Mouse (Mus musculus) heart, adult 11 months (tissue): ENCODE data around the gene Arhgef2.

Source experiments
- DNase-seq: peaks from one replicate; pipeline ENCODE4 v3.0.0; 2022

Gene Arhgef2

DNA sequence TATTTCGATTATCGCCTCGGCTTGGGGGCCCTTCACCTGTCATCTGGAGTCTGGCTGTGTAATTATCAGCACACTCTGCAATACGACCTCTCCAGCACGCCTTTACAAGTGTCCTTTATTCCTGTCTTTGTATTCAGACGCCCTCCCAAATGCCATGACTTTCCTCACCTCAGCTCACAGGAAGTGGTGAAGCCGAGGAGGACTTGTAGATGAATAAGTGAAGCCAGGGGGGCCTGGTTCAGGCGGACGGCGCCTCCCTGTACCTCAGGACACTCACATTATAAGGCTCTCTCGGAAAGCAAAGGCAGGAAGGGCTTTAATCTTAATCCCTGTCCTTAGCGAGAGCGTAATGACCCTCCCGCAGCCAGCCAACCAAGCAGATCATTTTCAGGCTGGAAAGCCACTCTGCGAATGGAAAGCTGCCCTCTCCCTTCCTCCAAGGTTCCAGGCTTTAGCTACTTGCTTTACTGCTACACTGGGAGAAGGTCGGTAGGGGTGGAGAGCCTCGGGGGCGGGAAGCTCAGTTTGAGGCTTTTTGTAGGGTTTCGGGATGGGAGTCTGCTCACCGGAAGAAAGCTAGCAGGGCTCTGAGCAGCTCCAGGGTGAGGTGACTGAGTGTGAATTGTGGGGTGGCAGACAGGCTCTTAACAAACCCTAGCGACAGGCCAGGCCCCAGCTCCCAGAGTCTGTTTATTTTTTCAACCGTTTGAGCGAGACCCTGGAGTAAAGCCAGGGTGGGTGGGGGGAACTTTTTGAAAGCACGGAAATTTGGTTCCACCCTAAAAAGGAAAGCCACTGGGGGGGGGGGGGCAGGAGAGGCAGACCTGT is 16.6 kb downstream of the Arhgef2 start:
- peak; percentile 97 for DNase-seq

DNA sequence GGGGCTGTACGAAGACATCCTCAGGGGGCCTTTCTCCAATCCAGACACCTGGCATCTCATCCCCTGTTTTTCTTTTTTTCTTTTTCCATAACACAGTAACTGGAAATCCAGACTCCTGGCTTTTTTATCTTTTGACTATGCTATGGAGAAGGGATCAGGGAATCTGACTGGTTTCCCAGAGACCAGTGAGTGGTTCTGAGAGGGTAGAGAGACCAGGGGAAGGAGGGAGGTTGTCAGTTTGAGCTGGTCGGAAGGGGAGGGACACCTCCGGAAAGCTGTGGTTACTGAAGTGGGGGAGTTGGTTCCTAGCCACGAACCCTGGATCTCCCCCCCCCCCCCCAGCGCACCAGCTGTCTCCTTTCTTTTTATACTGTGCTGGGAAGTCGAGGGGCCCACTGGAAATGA is 17.2 kb downstream of the Arhgef2 start:
- DNase-seq = peak; percentile 98

DNA sequence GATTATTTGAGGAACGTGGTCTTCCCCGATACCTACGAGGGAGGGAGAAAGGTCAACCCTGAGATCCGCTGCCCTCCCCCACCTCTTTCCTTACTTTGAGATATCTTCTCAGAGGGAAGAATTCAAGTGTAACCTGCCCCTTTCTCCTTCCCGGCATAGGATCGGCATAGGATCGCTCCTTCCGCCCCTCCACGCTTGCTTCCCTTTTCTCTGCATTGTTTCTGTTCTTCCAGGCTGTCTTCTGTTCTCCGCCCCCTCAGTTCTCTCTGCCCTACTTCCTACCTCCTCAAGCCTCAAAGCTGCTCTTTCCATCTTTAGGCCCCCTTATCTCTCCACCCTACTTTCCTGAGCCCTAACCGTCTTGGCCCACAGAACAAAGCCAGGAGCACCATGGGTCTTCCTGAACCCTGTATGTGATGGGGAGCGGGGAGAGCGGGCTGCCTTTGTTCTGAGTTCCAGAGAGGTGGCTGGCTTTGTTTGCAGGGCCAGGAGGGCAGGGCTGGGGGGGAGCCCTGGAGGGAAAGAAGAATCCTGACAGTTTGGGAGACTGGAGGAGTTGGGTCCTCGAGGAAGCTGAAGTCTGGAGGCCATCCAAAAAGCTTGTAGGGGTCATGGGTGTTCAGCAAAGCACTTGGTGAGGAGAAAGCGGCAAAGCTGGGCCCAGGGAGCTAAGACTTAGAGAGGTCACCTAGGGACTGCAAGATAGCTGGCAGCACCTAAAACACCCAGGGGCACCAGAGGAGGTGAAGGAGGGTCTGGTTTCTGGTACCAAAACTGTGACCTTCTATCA is 17.8 kb downstream of the Arhgef2 start:
- peak; percentile 96 for DNase-seq

GRCm38 (mm10) chr3:88624324-88624723 is 18.6 kb downstream of the Arhgef2 start:
- peak; percentile 94 for DNase-seq

DNA sequence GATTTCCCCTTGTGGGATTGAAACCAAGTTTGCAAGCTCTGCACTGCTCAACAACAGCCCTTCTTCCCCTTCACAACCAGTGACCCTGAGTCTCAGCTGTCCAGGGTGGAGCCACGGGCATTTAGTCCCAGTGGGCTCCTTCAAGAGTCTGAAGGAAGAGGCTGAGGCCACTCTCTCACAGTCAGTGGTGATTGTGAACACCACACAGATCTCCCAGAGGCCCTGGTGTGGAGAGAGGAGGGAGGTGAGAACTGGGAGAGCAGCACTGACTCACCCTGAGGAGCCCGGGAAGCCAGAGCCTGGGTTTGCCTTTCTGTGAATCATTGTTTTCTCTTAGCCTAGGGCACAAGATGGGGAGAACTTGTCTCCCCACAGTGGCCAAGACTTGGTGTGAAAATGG is 19.2 kb downstream of the Arhgef2 start:
- peak; percentile 98 for DNase-seq

DNA sequence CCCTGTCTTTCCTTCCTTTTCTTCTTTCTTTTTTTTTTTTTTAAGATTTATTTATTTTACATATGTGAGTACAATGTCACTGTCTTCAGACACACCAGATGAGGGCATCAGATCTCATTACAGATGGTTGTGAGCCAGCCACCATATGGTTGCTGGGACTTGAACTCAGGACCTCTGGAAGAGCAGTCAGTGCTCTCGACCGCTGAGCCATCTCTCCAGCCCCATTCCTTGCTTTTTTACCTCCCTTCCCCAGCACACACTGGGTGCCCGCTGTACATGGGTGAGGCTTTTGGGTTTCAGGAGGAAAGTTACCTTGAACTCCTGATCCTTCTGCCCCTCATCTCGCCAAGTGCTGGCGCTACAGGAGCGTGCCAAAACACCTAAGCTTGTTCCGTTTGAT is 19.8 kb downstream of the Arhgef2 start:
- peak; percentile 91 for DNase-seq

GRCm38 (mm10) chr3:88626316-88626715 is 20.6 kb downstream of the Arhgef2 start:
- DNase-seq = peak; percentile 94

- peak; percentile 92 for DNase-seq
These were observed 21.3 kb downstream of the Arhgef2 start for GRCm38 (mm10) chr3:88627114-88627513.

- peak; percentile 97 for DNase-seq
These were observed 21.8 kb downstream of the Arhgef2 start for GRCm38 (mm10) chr3:88627535-88627934.

- peak; percentile 89 for DNase-seq
These were observed 23.0 kb downstream of the Arhgef2 start for GRCm38 (mm10) chr3:88628766-88629165.

DNA sequence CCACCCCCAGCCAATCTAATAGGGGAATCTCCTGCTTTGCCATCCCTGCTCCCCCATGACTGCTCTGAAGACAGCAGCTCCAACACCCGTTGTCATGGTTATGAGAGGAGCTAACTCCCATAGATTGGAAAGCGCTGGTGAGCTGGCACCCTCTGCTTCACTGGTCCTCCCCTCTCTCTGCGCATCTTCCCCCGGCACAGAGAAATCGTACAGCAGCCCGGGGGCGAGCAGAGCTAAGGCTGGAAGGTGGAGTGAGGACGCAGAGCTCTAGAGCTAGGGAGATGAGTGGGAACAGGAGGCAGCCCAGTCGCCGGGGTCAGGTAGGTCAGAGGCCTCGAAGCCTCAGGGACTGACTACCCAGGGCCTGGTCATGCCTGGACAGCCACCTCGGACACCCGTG is 23.5 kb downstream of the Arhgef2 start:
- DNase-seq = peak; percentile 91

- DNase-seq = no peak
These were observed 24.3 kb downstream of the Arhgef2 start for GRCm38 (mm10) chr3:88630018-88630417.

- DNase-seq = peak; percentile 98
These were observed 25.1 kb downstream of the Arhgef2 start for GRCm38 (mm10) chr3:88630849-88631341.

DNA sequence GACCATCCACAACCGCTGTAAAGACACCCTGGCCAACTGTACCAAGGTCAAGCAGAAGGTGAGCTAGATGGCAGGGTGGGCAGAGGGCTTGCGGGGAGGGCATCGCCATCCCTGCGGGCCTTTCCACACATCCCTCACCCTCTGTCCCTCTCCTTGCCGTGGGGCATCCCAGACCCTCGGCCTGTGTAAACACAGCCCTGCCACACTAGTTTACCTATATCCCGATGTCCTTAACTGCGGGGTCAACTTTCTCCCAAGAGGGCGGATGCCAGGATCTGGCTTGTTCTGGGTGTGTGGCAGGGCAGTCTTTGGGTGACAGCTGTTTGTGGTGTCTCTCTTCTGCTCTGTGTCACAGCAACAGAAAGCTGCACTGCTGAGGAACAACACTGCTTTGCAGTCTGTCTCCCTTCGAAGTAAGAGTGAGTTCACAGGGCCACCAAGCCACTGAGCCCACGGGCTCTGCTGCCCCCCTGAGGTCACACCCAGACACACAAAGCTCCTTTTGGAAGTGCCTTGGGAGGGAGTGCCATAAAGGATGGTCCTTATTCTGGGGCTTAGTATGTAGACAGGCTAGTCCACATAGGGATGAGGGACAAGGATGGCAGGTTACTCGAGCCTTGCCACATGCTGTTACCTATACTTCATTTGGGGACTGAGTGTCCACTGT is 26.3 kb downstream of the Arhgef2 start:
- DNase-seq = peak; percentile 94

DNA sequence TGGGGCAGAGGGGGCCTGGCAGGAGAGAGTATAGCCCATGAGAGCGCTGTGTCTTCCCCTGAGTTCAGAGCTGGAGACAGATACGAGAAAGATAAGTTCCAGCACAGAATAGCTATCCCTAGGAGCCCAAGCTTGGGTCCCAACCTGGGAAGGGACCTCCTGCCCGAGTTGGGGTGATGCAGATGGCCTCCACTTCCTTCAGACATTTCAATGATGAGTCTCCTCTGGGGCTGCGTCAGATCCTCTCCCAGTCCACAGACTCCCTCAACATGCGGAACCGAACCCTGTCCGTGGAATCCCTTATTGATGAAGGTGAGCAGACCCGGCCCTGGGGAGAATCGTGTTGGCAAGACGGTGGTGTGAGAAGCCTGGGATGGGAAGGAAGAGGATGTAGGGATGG is 27.3 kb downstream of the Arhgef2 start:
- DNase-seq = peak; percentile 90

DNA sequence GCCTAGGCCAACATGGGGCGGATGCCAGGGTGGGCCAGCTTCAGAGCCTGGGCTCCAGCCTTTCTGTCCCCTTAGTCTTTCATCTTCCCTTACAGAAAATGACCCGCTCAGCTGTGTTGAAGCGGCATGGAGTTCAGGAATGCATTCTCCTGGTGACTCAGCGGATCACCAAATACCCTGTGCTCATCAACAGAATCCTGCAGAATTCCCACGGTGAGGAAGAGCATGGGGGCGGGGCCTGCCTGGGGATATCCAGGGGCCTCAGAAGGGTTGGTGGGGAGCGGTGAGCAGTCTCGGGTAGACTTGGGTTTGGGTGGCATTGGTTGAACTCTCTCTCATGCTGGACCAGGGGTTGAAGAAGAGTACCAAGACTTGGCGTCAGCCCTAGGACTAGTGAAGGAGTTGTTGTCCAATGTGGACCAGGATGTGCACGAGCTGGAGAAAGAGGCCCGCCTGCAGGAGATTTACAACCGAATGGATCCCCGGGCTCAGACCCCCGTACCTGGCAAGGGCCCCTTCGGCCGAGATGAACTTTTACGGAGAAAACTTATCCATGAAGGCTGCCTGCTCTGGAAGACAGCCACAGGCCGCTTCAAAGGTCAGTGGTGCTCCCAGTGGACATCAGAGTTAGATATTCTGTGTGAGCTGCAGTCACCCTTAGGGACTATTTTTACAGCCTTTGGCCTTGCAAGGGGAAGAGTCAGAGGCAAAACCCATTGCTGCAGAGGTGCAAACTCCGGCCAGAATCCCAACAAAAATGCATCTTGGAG is 29.9 kb downstream of the Arhgef2 start:
- peak; percentile 92 for DNase-seq

DNA sequence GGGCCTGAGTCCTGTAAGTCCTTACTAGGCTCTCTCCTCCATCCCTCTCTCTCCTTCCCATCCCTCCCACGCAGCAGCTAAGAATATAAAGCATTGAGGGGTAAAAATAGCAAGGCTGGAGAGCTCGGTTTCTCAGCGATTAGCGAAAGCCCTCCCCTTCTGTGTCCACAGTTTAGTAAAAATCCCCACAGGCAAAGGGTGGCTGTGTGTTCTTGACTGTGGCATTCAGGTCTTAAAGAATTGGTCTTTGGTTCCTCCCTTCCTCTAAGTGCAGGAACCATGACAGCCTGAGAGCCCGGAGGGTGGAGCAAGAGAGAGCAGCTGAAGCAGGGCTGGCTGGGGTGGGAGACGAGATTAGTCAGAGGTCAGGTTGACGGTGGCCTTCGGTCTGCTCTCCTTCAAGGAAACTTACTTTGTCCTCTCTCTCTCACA is 30.8 kb downstream of the Arhgef2 start:
- peak; percentile 87 for DNase-seq

DNA sequence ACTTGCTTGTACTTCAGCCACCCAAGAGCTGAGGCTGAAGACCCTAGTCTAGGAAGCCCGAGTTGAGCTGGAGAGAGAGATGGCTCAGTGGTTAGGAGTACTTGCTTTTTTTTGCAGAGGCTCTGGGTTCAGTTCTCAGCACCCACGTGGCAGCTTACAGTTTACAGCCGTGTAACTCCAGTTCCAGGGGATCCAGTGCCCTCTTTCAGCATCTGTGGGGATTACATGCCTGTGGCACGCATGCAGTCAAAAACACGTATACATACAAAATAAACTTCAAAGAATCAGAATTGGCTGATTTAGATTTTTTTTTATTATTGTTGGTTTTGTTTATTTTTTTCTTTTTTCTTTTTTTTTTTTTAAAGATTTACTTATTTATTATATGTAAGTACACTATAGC is 31.4 kb downstream of the Arhgef2 start:
- DNase-seq = no peak

- DNase-seq = peak; percentile 87
These were observed 33.5 kb downstream of the Arhgef2 start for GRCm38 (mm10) chr3:88639239-88639638.

GRCm38 (mm10) chr3:88640676-88641075 is 34.9 kb downstream of the Arhgef2 start:
- peak; percentile 91 for DNase-seq

DNA sequence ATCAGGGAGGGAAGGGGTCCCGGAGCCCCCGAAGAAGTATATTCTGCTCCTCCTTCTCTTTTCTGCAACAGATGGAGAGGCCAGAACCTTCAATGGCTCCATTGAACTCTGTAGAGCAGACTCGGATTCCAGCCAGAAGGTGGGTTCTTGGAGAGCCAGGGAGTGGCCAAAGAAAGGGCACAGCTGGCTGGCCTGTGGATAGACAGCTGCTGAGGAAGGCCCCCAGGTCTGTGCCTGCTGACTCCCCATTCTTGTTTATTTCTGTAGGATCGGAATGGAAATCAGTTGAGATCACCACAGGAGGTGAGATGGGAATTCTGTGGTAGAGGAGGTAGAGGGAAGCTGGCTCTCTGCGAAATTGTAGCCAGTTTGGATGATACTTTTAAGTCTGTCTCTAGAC is 37.3 kb downstream of the Arhgef2 start:
- no peak for DNase-seq

GRCm38 (mm10) chr3:88645937-88646336 is 40.2 kb downstream of the Arhgef2 start:
- DNase-seq = no peak
